Comparison of ENCODE assay signal across 17 mouse cellular contexts in genomic region chr4:131461728-131462127, GRCm38 (mm10).
DNase-seq lines count a peak whose midpoint lies in the region; ATAC-seq lines count a peak whose summit lies in the region.
"Had no signal": no experiment of that assay in that cellular context is flagged by ENCODE, and none has a peak within 500 bp of the region (broad histone marks: within the 10 kb centered on the region; RNA-seq: fewer than 3 reads in every experiment).

No protein-coding gene starts in this region.

- H3K4me1 ChIP-seq in forebrain, embryonic 10.5 days, result peaks cover 61% of the 10 kb centered on the region
- H3K4me1 ChIP-seq in hindbrain, embryonic 13.5 days (replicated peaks), result peaks cover 41% of the 10 kb centered on the region
- H3K4me1 ChIP-seq in neural tube, embryonic 13.5 days (replicated peaks), result peaks cover 48% of the 10 kb centered on the region

- ATAC-seq in hindbrain, embryonic 13.5 days (ENCODE audit: low FRiP score), result peak; percentile 74
- peak; percentile 82 for ATAC-seq in neural tube, embryonic 13.5 days (ENCODE audit: low read depth)

- peaks cover 27% of the 10 kb centered on the region; the same call in 1 of the 2 replicates for H3K9me3 ChIP-seq in forebrain, embryonic 10.5 days
- H3K9me3 ChIP-seq in hindbrain, embryonic 13.5 days, result peaks cover 23% of the 10 kb centered on the region
- peaks cover 18% of the 10 kb centered on the region for H3K9me3 ChIP-seq in neural tube, embryonic 13.5 days
- H3K9me3 ChIP-seq: heart, embryonic 10.5 days had no signal

- H3K27me3 ChIP-seq in forebrain, embryonic 10.5 days (ENCODE audit: poor library complexity, severe bottlenecking), result no peaks in the 10 kb centered on the region
- no peaks in the 10 kb centered on the region for H3K27me3 ChIP-seq in hindbrain, embryonic 13.5 days
- H3K27me3 ChIP-seq in neural tube, embryonic 13.5 days, result 0 out of 2 replicates have a peak, but pooled peaks cover 4% of the 10 kb centered on the region
- H3K27me3 ChIP-seq: embryonic facial prominence, embryonic 13.5 days had no signal

- peak overlapping the region; percentile 85 for H3K27ac ChIP-seq in forebrain, embryonic 10.5 days
- peak overlapping the region; percentile 80 for H3K27ac ChIP-seq in hindbrain, embryonic 13.5 days
- peak overlapping the region; percentile 87 for H3K27ac ChIP-seq in neural tube, embryonic 13.5 days (replicated peaks)
- H3K27ac ChIP-seq: embryonic facial prominence, embryonic 13.5 days; gastrocnemius, adult 2 months; heart, embryonic 10.5 days; macrophage had no signal

- no peaks in the 10 kb centered on the region for H3K36me3 ChIP-seq in forebrain, embryonic 10.5 days (replicated peaks)
- H3K36me3 ChIP-seq in hindbrain, embryonic 13.5 days, result no peaks in the 10 kb centered on the region
- no peaks in the 10 kb centered on the region for H3K36me3 ChIP-seq in neural tube, embryonic 13.5 days
- H3K36me3 ChIP-seq: embryonic facial prominence, embryonic 13.5 days; heart, embryonic 10.5 days had no signal

- no peak overlapping the region; the same call in 1 of the 2 replicates for H3K4me3 ChIP-seq in forebrain, embryonic 10.5 days
- no peak overlapping the region for H3K4me3 ChIP-seq in hindbrain, embryonic 13.5 days
- no peak overlapping the region for H3K4me3 ChIP-seq in neural tube, embryonic 13.5 days
- H3K4me3 ChIP-seq: embryonic facial prominence, embryonic 13.5 days; gastrocnemius, adult 2 months; heart, embryonic 10.5 days had no signal

- 40% methylated on average over 7 of the region's 7 CpGs for WGBS in forebrain, embryonic 10.5 days
- WGBS in hindbrain, embryonic 13.5 days, result 22% methylated on average over 7 of the region's 7 CpGs
- 21% methylated on average over 7 of the region's 7 CpGs for WGBS in neural tube, embryonic 13.5 days

- DNase-seq in embryo, embryonic 11 days, result peak; percentile 22
- no peak for DNase-seq in embryo, embryonic 10 days (ENCODE audit: low spot score)
- peak; percentile 43 for DNase-seq in forebrain, embryonic 10.5 days (ENCODE audit: extremely low spot score, low spot score)
- no peak for DNase-seq in urinary bladder, postnatal 10 days (ENCODE audit: low spot score)
- no peak for DNase-seq in layer of hippocampus, adult 9-11 months
- no peak for DNase-seq in thymus, postnatal 25 days
- DNase-seq: cerebellum, adult 11 months; gastrocnemius, adult 2 months; heart, postnatal 4 days; kidney, adult 11 months; kidney, postnatal 14 days; lung, adult 2 months had no signal

- no peak overlapping the region for H3K4me2 ChIP-seq in hindbrain, embryonic 13.5 days
- no peak overlapping the region for H3K4me2 ChIP-seq in neural tube, embryonic 13.5 days
- H3K4me2 ChIP-seq: embryonic facial prominence, embryonic 13.5 days had no signal

- no peak overlapping the region for H3K9ac ChIP-seq in hindbrain, embryonic 13.5 days
- no peak overlapping the region for H3K9ac ChIP-seq in neural tube, embryonic 13.5 days
- H3K9ac ChIP-seq: embryonic facial prominence, embryonic 13.5 days had no signal

Comparison
In these comparisons a context has a peak if more than half of its experiments do, and no peak if none do; other contexts are left out.
1. DNase-seq: peak in embryo, embryonic 11 days (single experiment) and forebrain, embryonic 10.5 days (single experiment); none in embryo, embryonic 10 days (single experiment), urinary bladder, postnatal 10 days (single experiment), layer of hippocampus, adult 9-11 months (single experiment) and thymus, postnatal 25 days (single experiment).
2. Peak in every context shown above with its lines, with median percentiles within 50 percentile points of each other: H3K27ac ChIP-seq.